In the genomic region with DNA sequence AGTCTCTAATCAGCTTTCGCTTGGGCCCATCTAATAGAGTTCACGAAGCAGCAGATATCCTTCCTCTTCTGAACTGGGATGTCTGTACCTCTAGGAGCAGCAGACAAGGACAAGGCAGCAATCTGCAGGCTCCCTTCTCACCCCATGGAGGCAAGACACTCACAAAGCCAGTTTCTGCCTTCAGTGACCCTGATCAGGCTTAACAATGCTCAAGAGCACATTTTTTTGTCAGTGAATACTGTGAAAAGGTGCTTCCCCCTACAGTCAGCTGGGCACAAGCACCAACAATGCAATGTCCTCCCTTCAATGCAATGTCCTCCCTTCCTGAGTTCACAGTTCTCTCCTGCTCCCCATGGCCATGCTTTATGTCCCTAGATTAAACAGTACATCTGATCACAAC, we compare ENCODE assay signal across 13 mouse cellular contexts. TPM values are rescaled to one million over a fixed set of nuclear protein-coding genes. Genes with fewer than 3 reads are reported as not detected.
DNase-seq lines count a peak whose midpoint lies in the region; ATAC-seq and TF ChIP-seq lines count a peak whose summit lies in the region.
"Had no signal": no experiment of that assay in that cellular context is flagged by ENCODE, and none has a peak within 500 bp of the region (broad histone marks: within the 10 kb centered on the region; RNA-seq: fewer than 3 reads in every experiment).

No protein-coding gene starts in this region.

- H3K4me1 ChIP-seq in heart, embryonic 15.5 days (replicated peaks): 0 out of 2 replicates have a peak, but pooled peaks cover 3% of the 10 kb centered on the region
- no peaks in the 10 kb centered on the region for H3K4me1 ChIP-seq in lung, embryonic 14.5 days (ENCODE audit: insufficient read depth)
- H3K4me1 ChIP-seq in embryonic fibroblast, embryonic 13.5 days (ENCODE audit: control insufficient read depth, insufficient read depth, low read length): no peaks in the 10 kb centered on the region
- H3K4me1 ChIP-seq in midbrain, embryonic 16.5 days (ENCODE audit: control insufficient read depth, insufficient read depth, low read length): no peaks in the 10 kb centered on the region
- H3K4me1 ChIP-seq: liver, embryonic 13.5 days had no signal

- no peaks in the 10 kb centered on the region for H3K36me3 ChIP-seq in heart, embryonic 15.5 days
- H3K36me3 ChIP-seq in lung, embryonic 14.5 days (ENCODE audit: insufficient read depth): no peaks in the 10 kb centered on the region
- H3K36me3 ChIP-seq in midbrain, embryonic 16.5 days (ENCODE audit: control insufficient read depth, insufficient read depth, low read length): no peaks in the 10 kb centered on the region
- H3K36me3 ChIP-seq: liver, embryonic 13.5 days had no signal

- no peak for TF ChIP-seq POLR2A in embryonic fibroblast, embryonic 13.5 days (IDR thresholded peaks at IDR 0.05; ENCODE audit: low read depth, low read length)

- peak; percentile 53 for TF ChIP-seq CTCF in lung, embryonic 14.5 days (IDR thresholded peaks at IDR 0.05; ENCODE audit: low read depth)
- peak; percentile 36; the same call in 1 of the 2 replicates for TF ChIP-seq CTCF in embryonic fibroblast, embryonic 13.5 days (IDR thresholded peaks at IDR 0.05; ENCODE audit: borderline replicate concordance, insufficient read depth, low read length)

- H3K4me3 ChIP-seq in heart, embryonic 15.5 days: no peak overlapping the region
- H3K4me3 ChIP-seq in lung, embryonic 14.5 days (ENCODE audit: low read depth, low read length): no peak overlapping the region
- no peak overlapping the region for H3K4me3 ChIP-seq in embryonic fibroblast, embryonic 13.5 days (ENCODE audit: insufficient read depth, low read length)
- no peak overlapping the region for H3K4me3 ChIP-seq in midbrain, embryonic 16.5 days (ENCODE audit: low read depth, low read length)
- H3K4me3 ChIP-seq: liver, embryonic 13.5 days had no signal

- no peaks in the 10 kb centered on the region for H3K9me3 ChIP-seq in heart, embryonic 15.5 days (replicated peaks)
- H3K9me3 ChIP-seq in lung, embryonic 14.5 days (ENCODE audit: low read depth, low read length): no peaks in the 10 kb centered on the region
- H3K9me3 ChIP-seq in midbrain, embryonic 16.5 days (replicated peaks; ENCODE audit: control insufficient read depth, low read length, poor library complexity, severe bottlenecking): no peaks in the 10 kb centered on the region
- H3K9me3 ChIP-seq: liver, embryonic 13.5 days had no signal

- H3K9ac ChIP-seq in heart, embryonic 15.5 days: no peak overlapping the region
- H3K9ac ChIP-seq in lung, embryonic 14.5 days: no peak overlapping the region
- H3K9ac ChIP-seq in midbrain, embryonic 16.5 days (ENCODE audit: low read depth, low read length): no peak overlapping the region
- H3K9ac ChIP-seq: liver, embryonic 13.5 days had no signal

- intact Hi-C loops in heart, postnatal 25 days (cut with DNase I): no loop called here

- peak overlapping the region; percentile 70 for H3K27ac ChIP-seq in heart, embryonic 15.5 days
- H3K27ac ChIP-seq in lung, embryonic 14.5 days (ENCODE audit: low read depth): no peak overlapping the region
- no peak overlapping the region for H3K27ac ChIP-seq in embryonic fibroblast, embryonic 13.5 days (ENCODE audit: insufficient read depth, low read length)
- no peak overlapping the region for H3K27ac ChIP-seq in midbrain, embryonic 16.5 days (ENCODE audit: low read length)
- H3K27ac ChIP-seq: liver, embryonic 13.5 days had no signal

- peaks cover 11% of the 10 kb centered on the region; the same call in 1 of the 2 replicates for H3K27me3 ChIP-seq in heart, embryonic 15.5 days
- peaks cover 19% of the 10 kb centered on the region for H3K27me3 ChIP-seq in lung, embryonic 14.5 days (ENCODE audit: insufficient read depth, low read length)
- H3K27me3 ChIP-seq in midbrain, embryonic 16.5 days (ENCODE audit: control insufficient read depth, insufficient read depth, low read depth, low read length): peaks cover 26% of the 10 kb centered on the region

- peak overlapping the region; percentile 26; the same call in 1 of the 2 replicates for H3K4me2 ChIP-seq in heart, embryonic 15.5 days
- H3K4me2 ChIP-seq in lung, embryonic 14.5 days: no peak overlapping the region
- no peak overlapping the region for H3K4me2 ChIP-seq in midbrain, embryonic 16.5 days (ENCODE audit: low read length)
- H3K4me2 ChIP-seq: liver, embryonic 13.5 days had no signal

- WGBS in heart, embryonic 15.5 days: 35% methylated on average over 2 of the region's 2 CpGs
- 62% methylated on average over 2 of the region's 2 CpGs for WGBS in lung, embryonic 14.5 days
- 42% methylated on average over 2 of the region's 2 CpGs for WGBS in midbrain, embryonic 16.5 days

- ATAC-seq in heart, embryonic 15.5 days (replicated peaks; ENCODE audit: insufficient number of reproducible peaks, insufficient read depth, low FRiP score, low read depth): no peak
- no peak for ATAC-seq in lung, embryonic 14.5 days (ENCODE audit: insufficient read depth)
- ATAC-seq in midbrain, embryonic 16.5 days: peak; percentile 64
- ATAC-seq: activated CD4-positive, CD25-positive, alpha-beta regulatory T cell, adult 4 months had no signal

- DNase-seq in heart, postnatal 25 days (ENCODE audit: low spot score): no peak
- DNase-seq in lung, embryonic 14.5 days: peak; percentile 46
- DNase-seq in lung, postnatal 10 days: no peak
- DNase-seq in left cerebral cortex, adult 18-20 months (ENCODE audit: low spot score in 2 of 2): no peak
- DNase-seq: adrenal gland, postnatal 36 days; cerebellum, postnatal 25 days; kidney, adult 2 months; liver, embryonic 13.5 days; thymus, postnatal 4 days had no signal

RNA-seq across cellular contexts. Expression of a gene that starts 9.3 kb away (rescaled TPM):
- polyA plus RNA-seq in heart, embryonic 15.5 days (2015; fragmentation: Nextera tagmentation; extraction: Ambion mirVana): 8.6 and 9.1 TPM in 2 replicates
- 1 to 10 TPM; 4.4 to 6.1 TPM for total RNA-seq in heart, postnatal 25 days (2021)
- 0.42 and 0.80 TPM in 2 replicates for polyA plus RNA-seq in lung, embryonic 14.5 days (2014; fragmentation: Nextera tagmentation; extraction: Ambion mirVana)
- polyA plus RNA-seq in embryonic fibroblast, embryonic 13.5 days (2011; ENCODE audit: insufficient read length, low read depth, missing spikeins): 10.3 and 15.2 TPM in 2 replicates
- polyA plus RNA-seq in midbrain, embryonic 16.5 days (2015; fragmentation: Nextera tagmentation; extraction: Ambion mirVana): 1.3 and 2.1 TPM in 2 replicates
- 1 to 10 TPM; 2.7 to 3.0 TPM for total RNA-seq in left cerebral cortex, adult 18-20 months (2021)
- polyA plus RNA-seq: activated CD4-positive, CD25-positive, alpha-beta regulatory T cell, adult 4 months had no signal
